Mouse (Mus musculus) embryonic facial prominence, embryonic 11.5 days (tissue): ENCODE results near the gene Pls1. TPM values are rescaled to one million over a fixed set of nuclear protein-coding genes. Genes with fewer than 3 reads are reported as not detected.

ENCODE experiments used
- ATAC-seq: fragments of 200-750 bp; cut with Nextera tagmentation; replicated peaks from 2 replicates; pipeline ENCODE4 v1.8.0; 2017; ENCODE audit warnings: low read depth; ENCODE audit not compliant: insufficient number of reproducible peaks, low FRiP score, low TSS enrichment
- DNase-seq: peaks from one replicate; pipeline ENCODE4 v3.0.0-alpha.2; 2015; ENCODE audit warnings: low spot score
- H3K27ac ChIP-seq: fragments of 300-500 bp; sonication (generic); replicated peaks from 2 replicates; pipeline ENCODE4 v1.5.1; 2014; ENCODE audit warnings: mild to moderate bottlenecking, low read depth, low read length, control low read depth
- H3K27me3 ChIP-seq: fragments of 300-500 bp; sonication (generic); 2 replicates; pipeline ENCODE4 v1.6.1; 2014; ENCODE audit warnings: mild to moderate bottlenecking, low read length, moderate library complexity, mixed read lengths; ENCODE audit not compliant: control insufficient read depth, insufficient read depth
- H3K36me3 ChIP-seq: fragments of 300-500 bp; sonication (generic); replicated peaks from 2 replicates; pipeline ENCODE4 v1.6.1; 2014; ENCODE audit warnings: low read depth, mild to moderate bottlenecking, low read length, moderate library complexity, mixed read lengths; ENCODE audit not compliant: control insufficient read depth, insufficient read depth
- H3K4me1 ChIP-seq: fragments of 300-500 bp; sonication (generic); 2 replicates; pipeline ENCODE4 v1.6.1; 2014; ENCODE audit warnings: low read length, mixed read lengths; ENCODE audit not compliant: control insufficient read depth, insufficient read depth
- H3K4me2 ChIP-seq: fragments of 300-500 bp; sonication (generic); 2 replicates; pipeline ENCODE4 v1.6.1; 2014; ENCODE audit warnings: low read depth, mild to moderate bottlenecking, control low read depth, low read length, moderate library complexity
- H3K4me3 ChIP-seq: fragments of 300-500 bp; sonication (generic); 2 replicates; pipeline ENCODE4 v1.5.1; 2014; ENCODE audit warnings: low read depth, low read length, control low read depth
- H3K9ac ChIP-seq: fragments of 300-500 bp; sonication (generic); replicated peaks from 2 replicates; pipeline ENCODE4 v1.6.1; 2014; ENCODE audit warnings: mild to moderate bottlenecking, control low read depth, low read length
- H3K9me3 ChIP-seq: fragments of 300-500 bp; sonication (generic); replicated peaks from 2 replicates; pipeline ENCODE4 v1.6.1; 2016; ENCODE audit warnings: mild to moderate bottlenecking, low read length, inconsistent platforms, mixed read lengths; ENCODE audit not compliant: control insufficient read depth
- WGBS: fragments of 180-500 bp; shearing (Covaris S2); extraction: QIAGEN DNeasy Blood & Tissue Kit; methylation state at CpG from one replicate; pipeline ENCODE4 v1.1.7; 2014; 5-methylcytosine and 5-hydroxymethylcytosine counted together
- polyA plus RNA-seq: library from polyadenylated mRNA; unstranded; fragments of >200 nt; fragmentation: Nextera tagmentation; extraction: Ambion mirVana; gene quantifications from 2 replicates; pipeline ENCODE4 v1.2.1, GENCODE M21; 2014

Pls1 gene
- polyA plus RNA-seq, 1 experiment from 2014 or later, result 8.6 TPM

DNA sequence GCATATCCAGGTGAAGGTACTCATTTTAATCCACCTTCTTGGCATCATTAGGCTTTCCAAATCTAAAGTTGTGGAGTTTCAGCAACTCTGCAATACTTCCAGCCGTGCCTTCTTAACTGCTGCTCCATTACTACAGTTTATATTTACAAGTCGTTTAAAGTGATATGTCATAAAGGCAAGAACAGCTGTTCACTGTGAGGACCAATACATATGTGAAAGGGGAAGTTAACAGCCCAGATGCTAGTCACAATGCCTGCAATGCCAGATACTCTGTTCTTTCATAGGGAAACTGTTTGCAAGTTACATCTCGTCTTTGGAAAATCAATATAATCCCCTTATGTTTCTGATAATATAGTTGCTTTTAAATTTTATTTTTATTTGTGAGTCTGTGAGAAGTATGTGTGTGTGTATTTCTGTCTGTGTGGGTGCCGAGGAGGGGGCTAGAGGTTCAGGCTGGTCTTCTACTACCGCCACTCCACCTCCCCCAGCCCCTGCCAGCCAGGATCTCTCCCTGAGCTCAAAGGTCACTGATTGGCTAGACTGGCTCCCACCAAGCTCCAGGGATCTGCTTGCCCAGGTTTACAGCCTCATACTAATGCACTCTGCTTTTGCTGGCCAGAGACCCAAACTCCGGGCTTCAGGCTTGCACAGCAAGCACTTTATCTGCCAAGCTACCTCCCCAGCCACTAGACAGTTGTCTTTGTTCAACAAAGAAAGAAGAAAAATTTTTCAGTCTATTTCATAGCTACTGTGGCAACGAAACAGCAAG is 100.1 kb downstream of the Pls1 start:
- no peaks in the 10 kb centered on the region for H3K4me1 ChIP-seq
- no peaks in the 10 kb centered on the region for H3K36me3 ChIP-seq
- DNase-seq (no peak), ATAC-seq (no peak)
- no peaks in the 10 kb centered on the region for H3K9me3 ChIP-seq
- peaks cover 7% of the 10 kb centered on the region; the same call in 1 of the 2 replicates for H3K27me3 ChIP-seq
- no peak overlapping the region for H3K27ac ChIP-seq
- H3K4me2 ChIP-seq, result no peak overlapping the region
- no peak overlapping the region for H3K9ac ChIP-seq
- no peak overlapping the region for H3K4me3 ChIP-seq
- 71% methylated on average over 7 of the region's 7 CpGs for WGBS

DNA sequence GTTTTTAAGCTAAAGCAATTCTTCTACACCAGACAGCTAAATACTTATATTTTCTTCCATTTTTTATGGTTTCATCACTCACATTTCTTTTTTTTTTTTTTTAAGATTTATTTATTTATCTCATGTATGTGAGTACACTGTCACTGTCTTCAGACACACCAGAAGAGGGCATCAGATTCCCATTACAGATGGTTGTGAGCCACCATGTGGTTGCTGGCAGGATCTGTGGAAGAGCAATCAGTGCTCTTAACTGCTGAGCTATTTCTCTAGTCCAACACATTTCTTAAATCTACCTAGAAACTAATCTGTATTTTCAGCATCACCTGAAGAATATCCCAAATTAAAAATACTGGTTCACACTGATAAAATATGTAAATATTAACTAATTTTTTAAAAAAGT is 108.9 kb downstream of the Pls1 start:
- H3K4me2 ChIP-seq, result no peak overlapping the region
- no peaks in the 10 kb centered on the region for H3K9me3 ChIP-seq
- H3K4me1 ChIP-seq, result no peaks in the 10 kb centered on the region
- no peak for DNase-seq
- H3K9ac ChIP-seq, result no peak overlapping the region
- no peak overlapping the region for H3K4me3 ChIP-seq
- H3K27ac ChIP-seq, result no peak overlapping the region
- no peaks in the 10 kb centered on the region for H3K36me3 ChIP-seq
- ATAC-seq, result no peak
- no peaks in the 10 kb centered on the region for H3K27me3 ChIP-seq

DNA sequence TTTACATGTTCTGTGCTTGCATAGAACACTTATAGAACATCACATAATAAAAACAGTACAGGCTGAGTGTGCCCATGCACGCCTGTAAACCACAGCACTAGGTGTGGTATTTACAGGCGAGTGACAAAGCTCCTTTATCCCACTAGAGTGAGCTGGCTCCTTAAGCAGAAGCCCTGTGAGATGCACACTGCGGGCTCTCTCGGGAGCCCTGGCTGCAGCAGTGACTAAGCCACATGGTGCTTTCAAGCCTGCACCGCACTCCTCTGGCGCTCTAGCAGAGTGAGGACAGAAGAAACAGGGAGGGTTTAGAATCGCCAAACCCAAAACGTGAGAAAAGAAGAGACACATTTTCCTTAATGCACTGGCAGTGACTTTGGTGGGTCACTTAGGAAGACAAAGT is 132.5 kb downstream of the Pls1 start:
- no peak overlapping the region for H3K27ac ChIP-seq
- no peak for DNase-seq
- H3K27me3 ChIP-seq, result no peaks in the 10 kb centered on the region
- H3K4me1 ChIP-seq, result no peaks in the 10 kb centered on the region
- no peaks in the 10 kb centered on the region for H3K36me3 ChIP-seq
- WGBS, result 32% methylated on average over 8 of the region's 8 CpGs
- H3K4me3 ChIP-seq, result no peak overlapping the region
- ATAC-seq, result no peak
- no peak overlapping the region for H3K4me2 ChIP-seq
- H3K9ac ChIP-seq, result no peak overlapping the region
- no peaks in the 10 kb centered on the region for H3K9me3 ChIP-seq

DNA sequence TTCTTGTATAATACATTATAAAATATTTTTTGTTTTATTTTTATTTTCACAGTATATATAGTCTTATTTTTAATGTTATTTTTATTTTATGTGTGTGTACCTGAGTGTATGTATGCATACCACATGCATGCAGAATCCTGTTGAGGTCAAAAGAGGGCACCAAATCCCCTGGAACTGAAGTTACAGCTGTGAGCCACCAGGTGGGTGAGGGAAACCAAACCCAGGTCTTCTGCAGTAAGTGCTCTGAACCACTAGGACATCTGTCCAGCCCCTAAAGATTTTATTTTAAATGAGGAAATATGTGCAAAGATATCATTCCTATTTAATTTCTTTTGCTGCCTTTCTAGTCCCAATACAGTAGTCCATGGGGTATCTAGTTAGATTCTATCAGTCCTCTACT is 136.2 kb downstream of the Pls1 start:
- no peak overlapping the region for H3K4me3 ChIP-seq
- H3K4me1 ChIP-seq, result no peaks in the 10 kb centered on the region
- DNase-seq (no peak), ATAC-seq (no peak)
- no peaks in the 10 kb centered on the region for H3K9me3 ChIP-seq
- H3K36me3 ChIP-seq, result no peaks in the 10 kb centered on the region
- no peaks in the 10 kb centered on the region for H3K27me3 ChIP-seq
- no peak overlapping the region for H3K4me2 ChIP-seq
- H3K9ac ChIP-seq, result no peak overlapping the region
- H3K27ac ChIP-seq, result no peak overlapping the region

DNA sequence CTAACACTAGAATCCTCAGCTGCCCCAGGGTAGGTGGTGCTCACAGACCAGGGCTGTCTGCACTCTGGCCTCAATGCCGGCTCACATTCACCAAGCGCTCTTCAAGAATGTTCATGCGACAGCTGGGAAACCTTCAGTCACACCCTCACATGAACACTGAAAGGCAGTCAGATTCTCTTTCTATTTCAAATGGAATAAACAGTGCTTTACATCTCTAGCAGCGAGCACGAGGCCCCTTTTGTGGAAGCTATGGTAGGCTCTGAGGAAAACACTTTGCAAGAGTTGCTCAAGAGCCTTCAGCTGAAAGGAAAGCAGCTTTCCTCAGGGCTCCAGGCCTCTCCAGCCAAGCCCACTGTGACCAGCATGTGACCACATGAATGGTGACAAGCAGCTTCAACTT is 139.7 kb downstream of the Pls1 start:
- H3K27ac ChIP-seq, result no peak overlapping the region
- H3K4me1 ChIP-seq, result no peaks in the 10 kb centered on the region
- H3K36me3 ChIP-seq, result no peaks in the 10 kb centered on the region
- WGBS, result 79% methylated on average over 5 of the region's 5 CpGs
- no peak overlapping the region for H3K9ac ChIP-seq
- no peak overlapping the region for H3K4me2 ChIP-seq
- ATAC-seq (no peak), DNase-seq (no peak)
- no peaks in the 10 kb centered on the region for H3K27me3 ChIP-seq
- H3K4me3 ChIP-seq, result no peak overlapping the region
- no peaks in the 10 kb centered on the region for H3K9me3 ChIP-seq

DNA sequence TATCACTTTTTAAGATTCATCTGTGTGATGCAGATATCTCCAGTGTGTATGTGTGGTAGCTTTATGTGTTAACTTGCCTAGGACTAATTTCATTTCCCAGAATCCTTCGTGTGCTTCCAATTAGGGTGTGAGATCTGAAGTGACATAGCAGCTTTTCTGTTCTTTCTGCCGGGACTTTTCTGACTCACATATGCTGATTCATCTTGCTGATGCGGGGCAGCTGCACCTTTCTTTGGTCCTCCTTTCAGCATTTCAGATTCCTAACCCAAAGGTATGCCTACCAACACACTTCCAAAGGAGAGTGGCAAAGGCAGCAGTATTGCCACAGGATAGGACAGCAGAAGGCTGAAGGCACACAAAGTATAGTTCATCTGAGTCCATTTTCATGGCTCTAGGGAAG is 141.0 kb downstream of the Pls1 start:
- no peak for ATAC-seq
- Histone ChIP-seq H3K36me3 (no peaks in the 10 kb centered on the region), H3K4me2 (no peak overlapping the region), H3K27me3 (no peaks in the 10 kb centered on the region), H3K4me3 (no peak overlapping the region), H3K9ac (no peak overlapping the region), H3K4me1 (no peaks in the 10 kb centered on the region), H3K27ac (no peak overlapping the region), H3K9me3 (no peaks in the 10 kb centered on the region)
- 71% methylated on average over 3 of the region's 3 CpGs for whole genome bisulfite sequencing
- no peak for DNase-seq

Other genes starting within 250 kb of the Pls1 start
- 4.7 and 6.3 TPM in 2 replicates for gene Pcolce2, start 207.7 kb downstream of the Pls1 start, polyA plus RNA-seq
- gene Trpc1, start 94.9 kb downstream of the Pls1 start, polyA plus RNA-seq, result 2.0 TPM in 2 replicates
- 17.9 and 18.9 TPM in 2 replicates for gene Atr, start 12.3 kb upstream of the Pls1 start, polyA plus RNA-seq
- 13.0 and 15.2 TPM in 2 replicates for gene Xrn1, start 109.4 kb upstream of the Pls1 start, polyA plus RNA-seq